Mouse (Mus musculus) embryonic fibroblast, embryonic 13.5 days (primary cell): ENCODE measurements around the gene Bin2.

ENCODE experiments used
- CTCF ChIP-seq: IDR thresholded peaks from 2 replicates; pipeline ENCODE4 v1.5.1; 2011; ENCODE audit warnings: mild to moderate bottlenecking, control low read depth, low read length, moderate library complexity, borderline replicate concordance; ENCODE audit not compliant: insufficient read depth
- POLR2A ChIP-seq: IDR thresholded peaks from 2 replicates; pipeline ENCODE4 v1.6.1; 2011; ENCODE audit warnings: low read depth, mild to moderate bottlenecking, control low read depth, low read length, moderate library complexity

DNA sequence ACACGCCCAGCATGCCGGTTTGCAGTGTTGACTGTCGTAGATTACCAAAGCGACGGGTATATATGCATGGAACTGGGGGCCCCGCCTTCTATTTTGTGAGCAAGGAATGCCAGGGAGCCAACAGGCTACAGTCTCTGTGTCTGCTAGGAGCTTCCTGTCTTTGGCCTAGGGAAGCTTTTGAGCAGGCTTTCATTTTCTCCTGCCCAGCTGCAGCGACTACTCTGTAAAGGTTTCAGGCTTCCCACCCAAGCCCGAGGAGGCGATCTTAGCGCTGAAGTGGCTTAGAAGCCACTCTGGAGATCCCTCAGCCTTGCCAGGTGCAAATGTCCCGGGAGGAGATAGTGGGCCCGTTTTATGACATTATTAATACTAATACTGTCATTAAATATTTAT lies 70.5 kb downstream of the Bin2 start:
- TF ChIP-seq CTCF (no peak), POLR2A (peak; percentile 31; the same call in 1 of the 2 replicates)
